Mouse (Mus musculus): ENCODE results near the gene Akap1.

The Akap1 gene

DNA sequence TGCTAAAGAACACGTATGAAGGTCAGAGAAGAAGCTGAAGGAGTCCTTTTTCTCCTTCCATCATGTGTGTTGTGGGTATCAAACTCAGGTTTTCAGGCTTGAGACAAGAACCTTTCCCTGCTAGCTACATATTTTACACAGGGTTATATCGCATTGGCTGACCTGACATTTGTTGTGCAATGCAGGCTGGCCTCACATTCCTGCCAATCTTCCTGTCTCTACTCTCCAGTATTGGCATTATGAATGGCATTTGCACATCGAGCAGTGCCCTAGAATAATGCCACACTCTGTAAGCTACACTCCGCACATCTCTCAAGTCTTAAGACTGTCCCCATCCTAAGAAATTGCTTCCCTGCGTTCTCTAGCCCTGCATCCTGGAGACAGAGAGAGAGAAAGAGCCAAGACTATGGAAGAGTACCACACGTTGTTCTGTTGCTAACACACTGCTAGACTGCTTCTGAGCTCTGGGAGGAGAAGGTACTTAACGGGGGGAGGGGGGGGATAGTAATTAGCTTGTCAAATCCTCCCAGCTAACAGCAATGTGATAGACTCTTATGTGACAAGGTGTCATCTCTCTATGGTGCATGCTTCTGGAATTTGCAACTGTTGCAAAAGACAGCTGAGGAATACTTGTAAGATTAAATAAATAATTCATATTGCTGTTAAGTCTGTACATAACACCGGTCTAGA is 20.1 kb upstream of the Akap1 start:
- no peak for ATAC-seq (ENCODE audit: insufficient number of reproducible peaks, low FRiP score, low TSS enrichment)

DNA sequence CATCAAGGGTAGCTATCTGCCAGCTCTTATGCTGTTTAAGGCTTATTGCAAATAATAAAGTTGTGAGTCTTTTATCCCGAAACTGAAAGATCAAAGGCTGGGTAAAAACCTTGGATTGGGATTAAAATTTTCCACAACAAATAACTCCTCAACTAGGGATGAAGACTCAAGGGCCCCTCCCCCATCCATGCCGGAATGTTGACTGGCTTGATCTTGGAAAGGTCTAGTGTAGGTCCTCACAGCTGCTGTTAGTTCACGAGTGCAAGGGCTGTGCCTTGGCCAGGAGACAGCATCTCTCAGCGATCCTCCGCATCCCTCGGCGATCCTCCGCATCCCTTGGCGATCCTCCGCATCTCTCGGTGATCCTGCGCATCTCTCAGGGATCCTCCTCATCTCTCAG is 13.6 kb upstream of the Akap1 start:
- no peak for ATAC-seq (ENCODE audit: insufficient number of reproducible peaks, low FRiP score, low TSS enrichment)

DNA sequence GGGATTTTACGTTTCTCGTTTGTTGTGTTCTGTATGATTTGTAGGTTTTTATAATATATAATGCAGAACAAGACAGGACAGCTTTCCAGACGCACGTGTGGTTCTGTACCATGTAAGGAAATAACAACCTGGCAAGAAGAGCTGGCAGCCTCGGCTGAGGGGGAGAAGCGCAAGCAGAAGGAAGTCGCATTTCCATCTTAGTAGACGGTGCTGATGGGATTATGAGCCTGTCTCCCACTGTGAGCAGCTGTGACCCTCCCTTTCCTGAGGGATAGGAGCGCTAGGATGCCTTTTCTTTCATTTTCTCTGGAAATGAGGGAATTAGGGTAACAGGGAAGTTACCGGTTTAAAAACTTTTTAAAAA is 9.3 kb upstream of the Akap1 start:
- ATAC-seq (ENCODE audit: insufficient number of reproducible peaks, low FRiP score, low TSS enrichment) = no peak

DNA sequence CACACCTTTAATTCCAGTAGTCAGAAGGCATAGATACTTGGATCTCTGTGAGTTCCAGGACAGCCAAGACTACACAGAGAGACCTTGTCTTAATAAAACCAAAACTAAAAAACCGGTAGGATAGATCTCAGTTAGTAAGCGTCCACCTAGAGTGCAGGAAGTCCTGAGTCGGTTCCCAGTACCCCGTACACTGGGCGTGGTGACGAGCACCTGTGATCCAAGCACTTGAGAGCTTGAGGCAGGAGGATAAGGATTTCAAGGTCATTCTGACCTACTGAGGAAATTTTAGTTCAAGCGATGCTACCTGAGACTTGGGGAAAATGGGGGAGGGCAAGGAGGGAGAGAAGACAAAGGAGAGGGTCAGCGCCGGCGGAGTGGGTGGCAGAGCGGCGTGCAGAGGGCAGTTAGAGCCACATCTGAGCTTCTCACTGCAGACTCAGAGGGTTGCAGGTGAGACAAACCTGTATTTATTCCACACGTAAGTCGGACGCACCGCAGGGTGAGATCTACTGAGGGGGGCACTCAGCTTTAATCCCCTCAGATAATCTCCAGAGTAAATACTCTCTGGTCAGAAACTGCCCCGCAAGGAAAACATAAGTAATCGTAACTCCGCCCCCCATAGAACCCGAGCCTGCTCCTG is 8.8 kb upstream of the Akap1 start:
- ATAC-seq (ENCODE audit: insufficient number of reproducible peaks, low FRiP score, low TSS enrichment) = no peak

DNA sequence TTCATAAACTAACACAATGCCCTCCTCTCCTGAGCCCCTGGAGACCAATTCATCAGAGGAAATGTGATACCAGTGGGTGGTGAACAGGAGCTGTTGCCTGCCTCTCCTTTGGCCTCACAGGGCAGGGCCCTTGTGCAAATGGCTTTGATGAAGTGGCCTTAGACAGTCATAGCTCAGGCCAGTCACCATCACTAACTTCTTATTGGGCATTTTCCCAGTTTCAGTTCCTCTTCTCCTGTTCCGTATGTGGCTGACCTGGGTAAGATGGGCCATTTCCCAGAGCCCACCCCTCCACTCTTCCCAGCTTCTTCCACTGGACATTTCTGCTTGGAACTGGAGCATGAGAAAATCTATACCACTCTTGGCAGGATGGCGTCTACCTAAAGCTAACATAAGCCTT is 5.1 kb upstream of the Akap1 start:
- ATAC-seq (ENCODE audit: insufficient number of reproducible peaks, low FRiP score, low TSS enrichment) = no peak

DNA sequence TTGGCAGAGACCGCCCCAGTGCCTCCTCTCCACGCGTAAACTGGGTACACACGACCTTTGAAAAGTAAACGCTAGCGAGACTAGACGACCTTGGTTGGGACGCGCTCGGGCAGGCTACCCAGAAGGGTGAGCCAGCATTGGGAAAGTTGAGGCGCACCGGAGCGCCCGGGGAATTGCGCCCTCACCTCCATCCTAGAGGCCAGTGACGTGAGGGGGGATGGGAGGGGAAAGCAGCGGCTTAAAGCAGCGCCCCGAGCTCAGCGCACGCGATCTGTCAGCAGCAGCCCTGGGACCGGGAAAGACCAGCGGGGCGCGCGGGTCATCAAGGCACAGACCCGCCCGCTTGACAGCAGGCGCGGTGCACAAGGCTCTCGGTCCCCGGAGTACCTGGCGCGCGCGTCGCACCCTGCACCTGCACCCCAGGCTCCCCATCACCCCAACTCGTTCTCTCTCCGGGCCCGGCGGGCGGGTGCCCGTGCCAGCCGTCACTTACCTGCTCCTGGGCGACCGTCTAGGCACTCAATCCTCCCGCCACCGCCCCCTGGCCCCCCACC is 405 bp downstream of the Akap1 start:
- ATAC-seq (ENCODE audit: insufficient number of reproducible peaks, low FRiP score, low TSS enrichment) = peak; percentile 59; the same call in 1 of the 2 replicates

DNA sequence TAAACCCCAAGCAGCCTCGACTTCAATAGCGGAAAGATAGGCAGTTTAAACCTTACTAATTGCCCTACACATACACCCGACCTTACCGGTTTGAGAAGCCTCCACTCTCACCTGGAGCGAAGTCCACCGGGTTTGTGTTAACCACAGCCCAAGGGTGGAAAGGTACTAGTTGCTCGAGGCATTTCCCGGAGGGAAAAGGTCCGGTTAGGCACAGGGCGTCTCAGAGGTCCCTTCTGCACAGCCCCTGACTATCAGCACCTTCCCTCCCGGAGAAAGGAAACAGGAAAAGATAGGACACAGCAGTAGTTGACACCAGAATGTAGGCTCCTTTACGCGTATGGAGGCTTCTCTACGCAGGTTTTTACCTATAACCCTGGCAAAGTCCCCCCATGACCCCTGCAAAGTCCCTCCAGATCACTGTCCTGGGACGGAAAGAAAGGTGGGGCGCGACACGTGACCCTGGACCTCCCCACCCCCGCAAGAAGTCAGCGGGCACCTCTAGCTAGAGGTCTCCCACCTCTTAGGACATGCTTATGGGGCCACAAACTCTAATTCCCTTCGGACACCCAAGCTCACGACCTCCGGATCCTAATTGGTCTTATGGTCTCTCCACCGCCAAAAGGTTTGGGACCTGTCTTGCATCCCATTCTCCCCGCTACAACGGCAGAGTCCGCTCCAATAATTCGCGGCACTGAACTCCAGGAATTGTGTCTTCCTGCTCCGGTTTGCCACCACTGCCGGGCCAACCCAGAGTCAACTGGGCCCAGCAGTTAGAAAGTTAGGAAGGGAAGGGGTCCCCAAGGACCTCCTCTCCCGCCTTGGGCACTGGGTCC is 1.1 kb downstream of the Akap1 start:
- no peak for ATAC-seq (ENCODE audit: insufficient number of reproducible peaks, low FRiP score, low TSS enrichment)

DNA sequence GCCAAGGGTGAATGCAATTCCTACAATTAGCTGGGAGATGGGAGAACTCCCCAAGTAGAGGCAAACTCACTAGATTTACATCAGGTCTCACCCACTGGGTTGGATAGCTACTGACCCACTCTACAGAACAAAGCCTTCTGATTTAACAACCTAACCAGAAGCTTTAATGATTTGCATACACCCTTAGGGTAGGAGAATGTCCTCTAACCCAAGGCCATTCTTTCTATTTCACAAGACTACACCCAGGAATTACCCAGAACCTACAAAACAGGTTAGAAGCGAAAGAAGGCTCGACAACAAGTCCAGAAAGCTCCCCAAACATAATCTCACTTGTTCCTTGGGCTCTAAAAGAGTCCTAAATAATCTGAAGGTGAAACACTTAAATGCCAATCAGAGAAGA is 2.0 kb downstream of the Akap1 start:
- no peak for ATAC-seq (ENCODE audit: insufficient number of reproducible peaks, low FRiP score, low TSS enrichment)

DNA sequence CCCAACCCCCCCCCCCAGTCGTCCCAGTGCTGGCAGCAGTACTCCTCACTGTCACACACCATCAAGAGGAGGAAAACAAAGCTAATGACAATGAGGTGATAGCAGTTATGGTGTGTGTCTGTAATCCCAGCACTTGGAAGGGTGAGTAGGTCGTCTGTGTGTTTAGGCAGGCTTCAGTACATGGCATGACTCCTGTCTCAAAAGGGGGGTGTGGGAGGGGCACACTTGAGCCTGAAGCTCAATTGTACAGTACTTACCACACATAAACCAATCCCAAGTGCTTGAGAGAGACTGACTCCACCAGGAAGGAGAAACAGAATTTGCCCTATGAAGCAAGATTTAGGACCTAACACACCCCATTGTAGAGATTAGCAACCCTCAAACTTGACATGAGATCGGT is 3.3 kb downstream of the Akap1 start:
- ATAC-seq (ENCODE audit: insufficient number of reproducible peaks, low FRiP score, low TSS enrichment) = no peak

DNA sequence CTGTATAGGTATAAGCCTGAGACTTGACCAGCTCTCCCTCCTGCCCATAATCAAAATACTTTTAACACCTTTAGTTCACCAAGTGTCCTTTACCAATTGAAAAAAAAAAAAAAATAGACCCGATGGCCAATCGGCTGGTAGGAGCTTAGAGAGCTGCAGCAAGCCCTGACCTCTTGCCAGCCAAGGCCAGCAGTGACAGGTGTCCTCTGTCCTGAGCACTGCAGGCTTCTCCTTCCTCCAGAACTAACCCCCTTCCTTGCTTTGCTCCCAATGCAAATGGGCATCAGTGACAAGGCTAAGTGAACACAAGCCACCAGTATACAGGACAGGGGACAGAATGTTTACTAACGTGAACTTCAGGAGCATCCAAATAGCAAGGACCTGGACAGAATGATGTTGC is 3.7 kb downstream of the Akap1 start:
- ATAC-seq (ENCODE audit: insufficient number of reproducible peaks, low FRiP score, low TSS enrichment) = no peak

DNA sequence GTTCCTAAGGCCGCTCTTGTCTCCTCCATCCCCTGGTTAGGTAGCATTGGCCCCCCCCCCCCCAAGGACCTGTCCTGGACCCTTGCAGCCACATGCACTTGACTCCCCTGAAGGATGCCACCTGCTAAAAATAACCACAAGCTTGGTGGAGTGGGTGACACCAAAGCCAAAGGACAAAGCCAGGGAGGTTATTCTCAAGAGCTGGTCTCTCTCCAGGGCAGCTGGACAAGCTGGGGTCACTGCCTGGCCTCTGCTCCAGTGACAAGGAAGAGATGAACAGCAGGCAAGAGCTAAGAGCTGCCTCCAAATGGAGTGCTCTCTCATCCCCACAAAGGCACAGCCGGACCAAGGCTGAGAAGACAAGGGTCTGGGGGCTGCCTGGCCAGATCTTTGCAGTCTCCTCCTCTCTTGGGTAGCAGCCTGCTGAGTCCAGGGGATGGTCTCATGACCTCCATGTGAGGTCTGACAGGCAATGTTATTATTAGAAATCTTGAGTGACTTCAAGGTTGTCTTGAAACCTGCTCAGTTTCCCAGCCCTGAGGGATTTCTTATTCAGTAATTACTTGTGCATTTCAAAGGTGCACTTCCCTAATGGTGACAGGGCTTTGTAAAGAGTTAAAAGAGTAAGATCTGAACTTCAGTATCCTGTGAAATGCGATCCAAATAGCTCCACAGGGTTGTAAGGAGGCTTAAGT is 6.9 kb downstream of the Akap1 start:
- no peak for ATAC-seq (ENCODE audit: insufficient number of reproducible peaks, low FRiP score, low TSS enrichment)

DNA sequence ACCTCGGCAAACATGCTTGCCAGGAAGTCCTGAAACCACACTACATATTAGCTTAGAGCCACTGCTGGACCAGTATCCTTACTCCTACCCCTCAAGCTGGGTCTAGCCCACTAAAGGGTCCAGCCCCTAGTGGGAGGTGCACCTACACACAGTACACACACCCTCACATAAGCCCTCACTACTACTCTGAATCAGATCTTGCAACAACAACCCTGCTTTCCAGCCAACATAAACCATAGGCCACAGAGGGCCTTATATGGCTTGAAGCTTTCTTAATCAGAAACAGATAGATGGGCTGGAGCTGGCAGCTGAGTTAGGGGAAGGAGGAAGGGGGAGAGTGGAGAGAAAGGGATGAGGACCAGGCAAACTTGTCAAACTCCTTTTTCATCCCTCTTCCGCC is 8.0 kb downstream of the Akap1 start:
- no peak for ATAC-seq (ENCODE audit: insufficient number of reproducible peaks, low FRiP score, low TSS enrichment)

DNA sequence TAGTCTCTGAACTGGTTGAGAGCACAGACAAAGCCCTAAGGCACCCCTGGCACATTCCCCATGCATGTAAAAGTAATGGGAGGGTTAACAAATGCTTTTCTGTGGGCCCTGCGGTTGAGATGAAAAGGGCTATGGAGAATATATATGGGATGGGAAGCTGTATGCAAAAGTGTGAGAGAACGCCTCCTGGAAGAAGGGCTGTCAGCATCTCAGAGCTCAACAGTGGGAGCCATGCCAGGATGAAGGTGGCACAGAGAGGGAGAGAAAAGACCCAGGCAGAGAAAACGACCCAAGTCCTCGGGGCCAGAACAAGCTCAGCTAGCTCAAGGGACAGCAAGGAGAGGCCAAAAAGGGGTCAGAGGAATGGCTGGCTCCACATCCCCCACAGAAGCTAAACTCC is 8.6 kb downstream of the Akap1 start:
- no peak for ATAC-seq (ENCODE audit: insufficient number of reproducible peaks, low FRiP score, low TSS enrichment)

DNA sequence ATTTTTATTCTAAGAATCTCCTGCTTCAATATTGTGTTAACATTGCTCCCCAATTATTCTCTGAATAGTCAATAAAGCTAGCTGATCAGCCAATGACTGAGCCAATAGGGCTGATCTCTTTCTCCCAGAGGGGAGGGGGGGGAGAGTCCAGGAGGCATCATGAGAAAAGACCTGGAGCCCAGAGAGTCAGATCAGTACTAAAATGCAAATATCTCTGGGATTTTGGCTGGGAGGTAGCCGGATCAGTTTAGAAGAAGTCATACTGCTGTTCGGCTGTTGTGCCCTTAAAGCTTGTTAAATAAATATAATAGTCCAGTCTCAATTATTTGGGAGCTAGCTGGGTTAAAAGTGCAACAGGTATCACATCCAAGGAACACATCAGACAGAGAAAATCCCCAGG is 10.8 kb downstream of the Akap1 start:
- no peak for ATAC-seq (ENCODE audit: insufficient number of reproducible peaks, low FRiP score, low TSS enrichment)

DNA sequence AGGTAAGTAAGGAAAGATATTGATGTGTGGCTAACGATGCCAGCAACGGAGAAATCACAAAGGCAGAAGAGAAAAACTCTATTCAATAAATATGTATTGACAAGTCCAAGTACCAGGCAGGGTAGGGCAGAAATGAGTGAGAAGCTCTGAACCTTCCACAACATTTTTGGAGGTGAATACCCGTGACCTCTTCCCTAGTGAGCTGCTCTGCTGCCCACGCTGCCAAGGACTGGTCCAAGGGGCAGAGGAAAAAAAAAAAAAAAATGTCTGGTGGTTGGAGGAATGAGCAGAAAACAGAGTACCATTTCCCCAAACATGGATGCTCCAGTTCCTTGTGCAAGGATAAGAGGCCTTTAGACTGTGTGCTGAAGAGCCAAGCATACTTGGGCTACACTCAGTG is 11.6 kb downstream of the Akap1 start:
- ATAC-seq (ENCODE audit: insufficient number of reproducible peaks, low FRiP score, low TSS enrichment) = no peak

DNA sequence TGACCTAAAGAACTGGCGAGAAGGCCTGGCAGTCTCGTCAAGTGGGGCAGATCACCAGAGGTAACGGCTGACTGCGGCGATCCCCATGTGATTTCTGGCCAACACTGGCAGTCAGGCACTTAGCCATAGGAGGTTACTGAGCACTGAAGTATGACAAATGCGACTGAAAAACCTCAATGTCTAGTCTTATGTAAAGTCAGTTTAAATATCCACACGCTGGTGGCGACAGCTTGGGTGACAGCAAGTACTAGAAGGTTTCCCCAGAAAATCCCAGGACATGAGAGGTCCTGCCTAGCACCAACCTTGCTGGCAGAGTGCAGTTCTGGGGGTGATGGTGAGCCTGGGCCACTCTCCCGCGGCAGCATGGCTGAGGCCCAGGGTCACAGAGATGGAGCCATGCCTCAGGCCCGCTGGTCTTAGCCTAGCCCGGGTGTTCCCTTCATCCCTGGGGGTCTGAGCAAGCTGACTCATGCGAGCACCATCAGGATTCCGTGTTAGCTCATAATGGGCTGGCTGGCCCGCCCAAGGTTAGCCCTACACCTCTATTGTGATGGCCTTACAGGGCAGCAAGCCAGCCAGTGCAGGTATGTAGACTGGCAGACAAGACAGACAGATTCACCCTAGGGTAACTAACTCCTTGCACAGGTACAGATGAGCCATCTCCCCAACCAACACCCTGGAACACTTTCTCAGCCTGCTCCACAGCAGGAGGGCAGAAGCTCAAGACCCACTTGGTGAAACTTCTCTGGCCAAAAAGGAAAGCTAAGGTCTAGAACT is 13.1 kb downstream of the Akap1 start:
- ATAC-seq (ENCODE audit: insufficient number of reproducible peaks, low FRiP score, low TSS enrichment) = peak; percentile 57; the same call in 1 of the 2 replicates

DNA sequence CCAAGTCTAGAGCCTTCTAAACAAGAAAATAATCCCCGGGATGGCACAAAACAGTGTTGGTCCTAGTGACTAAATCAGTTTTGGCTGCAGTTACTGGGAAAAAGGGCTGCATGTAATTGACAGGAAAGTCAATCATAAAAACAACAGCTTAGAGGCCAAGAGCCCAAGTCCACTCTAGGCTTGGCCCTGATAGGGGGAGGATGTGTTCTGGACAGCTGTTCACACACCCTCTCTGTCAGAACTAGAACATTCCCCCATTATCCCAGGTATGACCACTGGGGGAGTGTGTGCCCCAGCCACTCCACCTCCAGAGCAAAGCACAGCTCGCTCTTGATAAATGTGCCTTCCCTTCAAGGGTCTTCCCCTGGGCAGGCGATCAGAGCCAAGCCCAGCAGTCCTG is 14.7 kb downstream of the Akap1 start:
- no peak for ATAC-seq (ENCODE audit: insufficient number of reproducible peaks, low FRiP score, low TSS enrichment)

DNA sequence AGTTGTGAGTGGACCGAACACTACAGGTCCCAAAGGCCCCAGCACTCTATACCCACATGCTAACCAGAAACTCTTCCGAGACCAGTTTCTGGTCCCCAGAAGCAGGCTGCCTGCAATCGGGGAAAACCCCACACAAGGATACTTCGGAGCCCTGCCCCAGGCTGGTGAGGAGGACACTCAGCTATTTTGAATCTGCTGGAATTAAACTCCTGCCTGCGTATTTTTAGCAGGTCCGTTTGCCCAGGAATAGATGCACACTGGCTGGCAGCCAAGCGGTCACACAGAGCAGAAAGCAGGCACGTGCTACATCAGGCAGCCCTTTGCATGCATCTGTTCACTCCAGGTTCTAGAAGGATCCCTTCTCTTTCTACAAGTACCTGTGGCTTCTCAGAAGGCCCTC is 15.1 kb downstream of the Akap1 start:
- ATAC-seq (ENCODE audit: insufficient number of reproducible peaks, low FRiP score, low TSS enrichment) = no peak

DNA sequence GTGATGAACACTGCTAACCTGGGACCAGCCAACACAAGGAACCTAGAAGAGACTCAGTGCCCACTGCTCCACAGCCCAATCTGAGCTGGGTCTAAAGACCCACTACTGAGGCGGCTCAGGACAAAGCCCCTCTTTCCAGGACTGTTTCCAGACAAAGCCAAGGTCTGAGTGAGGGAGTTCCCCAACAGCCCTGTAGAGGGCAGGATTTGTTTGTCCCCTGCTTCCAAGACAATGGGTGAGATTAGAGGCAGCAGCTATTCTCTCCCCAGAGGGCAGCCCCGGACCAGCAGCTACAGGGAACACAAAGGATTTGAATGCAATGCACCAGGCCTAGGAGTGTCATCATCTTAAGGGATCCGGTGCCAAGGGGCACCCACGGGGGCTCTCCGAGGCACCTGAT is 15.8 kb downstream of the Akap1 start:
- ATAC-seq (ENCODE audit: insufficient number of reproducible peaks, low FRiP score, low TSS enrichment) = no peak
